Mouse (Mus musculus) cortical plate, adult 2 months (tissue): ENCODE data around the gene Prss36.

Experiments
- CTCF ChIP-seq: fragments of 200-500 bp; IDR thresholded peaks from 2 replicates; pipeline ENCODE4 v1.5.1; 2011; ENCODE audit warnings: mild to moderate bottlenecking, control low read depth, low read length; ENCODE audit not compliant: insufficient read depth; ENCODE audit errors: extremely low read depth
- POLR2A ChIP-seq: fragments of 200-500 bp; IDR thresholded peaks from 2 replicates; pipeline ENCODE4 v1.6.1; 2011; ENCODE audit warnings: mild to moderate bottlenecking, low read length, control low read depth; ENCODE audit not compliant: insufficient read depth; ENCODE audit errors: extremely low read depth

DNA sequence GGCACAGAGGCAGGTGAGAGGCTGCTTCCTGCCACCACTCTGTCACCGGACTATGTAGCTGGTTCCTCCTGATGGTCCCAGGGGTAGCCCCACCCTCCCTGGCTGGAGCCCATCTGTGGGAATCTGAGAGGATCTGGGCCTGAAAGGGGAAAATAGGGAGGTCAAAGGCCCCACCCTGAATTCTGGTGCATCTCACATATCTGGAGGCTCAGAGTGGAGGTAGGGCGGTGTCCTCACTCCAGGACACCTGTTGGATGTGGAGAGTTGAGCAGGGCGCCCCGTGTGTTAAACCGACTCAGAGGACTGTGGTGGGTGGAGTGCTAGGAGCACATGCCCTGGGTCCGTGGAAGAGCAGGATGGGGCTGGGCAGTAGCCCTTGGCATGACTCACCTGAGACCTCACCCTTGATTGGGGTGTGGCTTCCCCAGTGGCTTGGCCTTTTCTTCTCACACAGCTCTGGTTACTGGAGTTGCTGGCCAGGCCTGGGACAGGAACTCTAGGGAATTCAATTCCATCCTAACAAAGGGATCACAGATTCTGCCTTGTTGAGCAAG, at the start of gene Prss36:
- TF ChIP-seq POLR2A (no peak), CTCF (no peak)
